Mouse (Mus musculus) adrenal gland, adult 18-20 months (tissue): Measurements from ENCODE around the gene Dip2c. TPM values are rescaled to one million over a fixed set of nuclear protein-coding genes. Genes with fewer than 3 reads are reported as not detected.
A peak's percentile ranks its signal among the peaks of the same experiment; 100 is the strongest.

ENCODE experiments used
- DNase-seq, 2 experiments: peaks; one replicate each; pipeline ENCODE4 v3.0.0; 2021 to 2022; ENCODE audit warnings: low spot score in 2 of 2
- long read RNA-seq, 2 experiments: library from polyadenylated mRNA; stranded (forward); transcript quantifications; one replicate each; pipeline ENCODE4 v2.0.0; 2021
- total RNA-seq, 2 experiments: library from RNA; stranded (reverse); gene quantifications; 1 replicate in 1 of 2; 2 replicates in 1 of 2; pipeline ENCODE4 v1.2.3; 2021

Dip2c gene
- 10 to 100 TPM; 13.9 to 27.2 TPM for total RNA-seq
- long read RNA-seq, experiment 1, partial matches to known transcripts, result 2 of 5 reads
- long read RNA-seq, experiment 1, other reads (novel, unspliced or antisense), result 3 of 5 reads
- long read RNA-seq, experiment 2, partial matches to known transcripts, result 3 of 6 reads
- long read RNA-seq, experiment 2, other reads (novel, unspliced or antisense), result 3 of 6 reads

GRCm38 (mm10) chr13:9276322-9276855, at the start of gene Dip2c:
Gene Dip2c (plus strand): TSS chr13:9276528.
- peak; percentile 89 to 92 for DNase-seq

GRCm38 (mm10) chr13:9227078-9227477, 49.2 kb upstream of the Dip2c start:
- DNase-seq, result no peak

- no peak for DNase-seq
Observed at GRCm38 (mm10) chr13:9237495-9237894, 38.8 kb upstream of the Dip2c start.

DNA sequence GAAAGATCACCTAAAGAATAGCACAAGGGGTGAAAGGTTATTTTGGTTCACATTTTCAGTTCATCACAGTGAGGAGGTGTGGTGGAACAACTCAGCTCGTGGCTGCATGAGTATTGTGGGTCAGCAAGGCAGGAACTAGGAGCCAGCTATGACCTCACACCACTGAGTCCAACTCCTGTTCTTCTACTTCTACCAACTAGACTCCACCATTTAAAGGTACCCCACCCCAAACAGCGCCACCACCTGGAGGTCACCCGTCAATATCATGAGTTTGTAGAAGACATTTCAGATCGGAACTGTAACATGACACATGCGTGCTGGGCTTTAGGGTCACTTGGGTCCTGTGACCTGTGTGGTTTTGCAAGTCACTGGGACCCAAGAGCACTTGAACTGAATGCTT, 37.2 kb upstream of the Dip2c start:
- DNase-seq, result no peak

DNA sequence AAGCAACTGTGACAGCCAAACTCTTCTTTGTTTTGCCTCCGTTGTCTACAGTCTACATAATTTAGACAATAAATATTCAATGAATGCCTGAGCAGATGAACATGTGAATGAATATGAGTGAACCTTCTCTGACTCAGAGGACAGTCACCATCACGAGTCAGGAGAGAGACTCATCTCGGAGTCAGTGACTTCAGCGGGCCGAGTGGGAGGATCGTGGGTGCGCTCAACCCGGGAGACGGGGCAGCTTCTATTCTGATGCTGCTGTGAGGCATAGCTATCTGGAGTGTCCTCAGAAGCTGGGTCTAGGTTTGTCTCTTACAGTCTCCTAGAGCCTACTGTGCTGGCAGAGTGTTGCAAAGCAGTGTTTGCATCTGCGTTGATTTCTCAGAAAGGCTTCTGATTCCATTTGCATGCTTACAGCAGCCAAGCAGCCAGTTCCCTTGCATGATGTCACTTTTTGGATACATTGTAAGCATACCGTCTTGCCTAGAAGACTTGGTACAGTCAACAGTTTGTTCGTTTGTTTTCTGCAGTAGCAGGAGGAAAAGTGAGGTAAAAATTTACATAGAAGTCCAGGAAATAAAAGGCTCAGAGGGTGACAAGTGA, 36.6 kb upstream of the Dip2c start:
- DNase-seq, result no peak

DNA sequence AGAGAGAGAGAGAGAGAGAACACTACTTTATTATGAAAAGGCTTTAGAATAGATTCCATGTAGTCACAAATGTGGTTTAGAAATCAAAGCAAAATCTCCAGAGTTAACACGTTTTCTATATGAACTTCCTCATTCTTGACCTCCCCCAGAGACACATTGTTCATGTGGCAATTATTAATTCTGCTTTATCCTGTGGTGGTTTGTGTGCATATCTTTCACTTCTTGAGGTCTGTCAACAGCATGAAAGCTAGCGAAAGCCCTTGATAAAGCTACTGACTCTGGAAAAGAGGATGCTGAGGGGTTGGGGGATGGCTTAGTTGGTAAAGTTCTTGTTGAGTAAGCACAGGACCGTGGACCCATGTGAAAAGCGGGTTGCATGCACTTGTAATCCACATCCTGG, 14.6 kb upstream of the Dip2c start:
- no peak for DNase-seq

DNA sequence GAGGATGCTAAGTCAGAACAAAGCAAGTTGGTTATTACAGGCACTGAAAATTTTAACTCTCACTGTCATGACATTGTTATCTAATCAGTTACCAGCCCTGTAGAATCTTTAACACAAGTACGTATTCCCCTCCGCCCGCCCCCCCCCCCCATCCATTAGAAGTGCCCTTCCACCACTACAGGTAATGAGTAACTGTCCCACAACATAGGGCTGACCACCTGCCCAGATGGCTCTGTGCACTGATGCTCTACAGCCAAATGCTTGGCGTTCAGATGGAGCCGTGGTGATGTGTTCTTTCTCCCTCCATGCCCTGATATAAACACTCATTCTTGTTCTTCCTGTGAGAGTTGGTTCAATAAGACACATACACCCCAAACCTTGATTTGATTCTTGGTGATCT, 10.8 kb upstream of the Dip2c start:
- DNase-seq, result no peak

- DNase-seq, result peak; percentile 59 to 66
Observed at GRCm38 (mm10) chr13:9276856-9277620, 710 bp downstream of the Dip2c start.

DNA sequence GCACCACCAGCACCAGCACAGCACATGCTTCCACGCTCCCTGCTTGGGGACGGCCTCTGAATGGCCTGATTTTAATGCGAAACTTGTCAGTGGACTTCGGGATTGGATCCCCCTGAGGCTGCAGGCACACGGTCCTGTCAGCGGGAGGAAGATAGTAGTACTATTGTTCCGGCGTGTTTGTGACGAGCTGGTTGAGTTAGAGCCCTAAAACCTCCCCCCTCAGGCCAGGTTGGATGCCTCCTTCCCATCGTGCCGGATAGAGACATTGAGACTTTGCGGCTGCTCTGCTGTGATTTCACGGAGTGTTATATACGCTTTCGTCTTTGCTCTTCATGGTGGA, 1.3 kb downstream of the Dip2c start:
- peak; percentile 19 to 23 for DNase-seq

DNA sequence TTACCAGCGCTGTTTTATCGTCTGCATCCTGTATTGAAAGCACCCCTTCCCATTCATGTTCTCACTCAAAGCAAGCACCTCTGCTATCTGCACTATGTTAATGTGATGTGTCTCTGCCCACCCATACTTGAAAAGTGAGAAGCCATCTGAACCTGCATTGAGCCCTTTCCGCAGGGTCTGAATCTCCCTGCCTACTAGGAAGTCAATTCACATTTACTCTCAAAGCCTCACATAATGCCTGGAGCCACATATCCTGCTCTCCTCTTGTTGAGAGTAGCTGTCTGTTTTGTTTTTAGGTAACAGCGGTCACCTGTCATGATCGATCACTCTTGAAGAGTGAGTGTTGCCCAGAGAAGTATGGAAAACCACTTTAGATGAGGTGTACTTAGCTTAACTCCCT, 2.3 kb downstream of the Dip2c start:
- DNase-seq, result no peak

DNA sequence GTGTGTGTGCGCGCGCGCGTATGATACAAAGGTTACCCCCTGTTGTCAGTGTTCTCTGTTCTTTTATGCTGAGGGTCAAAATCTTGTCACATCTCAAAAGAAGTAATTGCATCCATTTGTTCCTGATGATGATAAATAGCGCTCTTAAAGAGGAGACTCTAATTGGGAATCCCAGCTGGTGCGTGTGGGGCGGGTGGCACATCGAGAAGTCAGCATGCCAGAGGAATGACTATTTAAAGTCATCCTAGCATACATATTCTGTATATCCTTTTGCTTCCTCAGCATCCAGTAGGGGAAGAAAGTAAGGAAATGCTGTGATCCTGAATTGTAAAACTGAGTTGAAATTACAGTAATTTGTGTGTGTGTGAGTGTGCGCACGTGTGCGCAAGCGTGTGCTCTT, 6.7 kb downstream of the Dip2c start:
- no peak for DNase-seq

DNA sequence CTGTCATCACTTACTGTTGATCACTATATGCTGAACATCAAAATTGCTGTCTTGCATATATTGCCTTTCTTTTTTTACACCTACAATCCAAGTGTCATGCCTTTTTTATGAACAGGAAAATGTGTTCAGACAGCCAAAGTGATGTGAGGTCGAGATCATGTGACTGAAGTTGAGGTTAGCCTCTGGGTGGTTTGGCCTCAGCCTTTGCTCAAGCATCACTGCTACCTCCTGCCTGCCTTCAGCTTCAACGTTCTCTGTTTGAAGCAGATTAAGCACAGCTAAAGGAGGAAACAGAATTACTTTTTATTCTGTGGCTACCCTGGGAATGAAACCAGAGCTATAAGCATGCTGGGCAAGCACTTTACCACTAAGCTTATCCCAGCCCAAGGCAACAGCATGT, 13.6 kb downstream of the Dip2c start:
- DNase-seq, result no peak

GRCm38 (mm10) chr13:9296285-9296684, 20.0 kb downstream of the Dip2c start:
- no peak for DNase-seq

- no peak for DNase-seq
Observed at GRCm38 (mm10) chr13:9297266-9297665, 20.9 kb downstream of the Dip2c start.

GRCm38 (mm10) chr13:9297689-9298088, 21.4 kb downstream of the Dip2c start:
- DNase-seq, result no peak

DNA sequence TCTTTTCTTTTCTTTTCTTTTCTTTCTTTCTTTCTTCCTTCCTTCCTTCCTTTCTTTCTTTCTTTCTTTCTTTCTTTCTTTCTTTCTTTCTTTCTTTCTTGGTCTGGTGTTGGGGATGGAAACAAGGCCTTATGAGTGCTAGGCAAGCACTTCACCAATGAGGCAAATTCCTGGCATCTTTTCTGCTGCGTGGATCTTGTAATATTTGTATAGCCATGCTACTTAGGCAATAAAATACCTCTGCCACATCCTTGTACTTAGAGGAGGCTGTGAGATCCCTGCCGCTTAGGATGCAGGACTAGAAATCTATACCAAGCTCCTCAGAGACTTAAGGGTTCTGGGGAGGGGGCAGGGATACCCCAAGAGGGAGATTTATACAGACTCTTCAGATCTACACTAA, 23.3 kb downstream of the Dip2c start:
- DNase-seq, result no peak

- DNase-seq, result no peak
Observed at GRCm38 (mm10) chr13:9308863-9309262, 32.5 kb downstream of the Dip2c start.

GRCm38 (mm10) chr13:9310806-9311205, 34.5 kb downstream of the Dip2c start:
- no peak for DNase-seq

DNA sequence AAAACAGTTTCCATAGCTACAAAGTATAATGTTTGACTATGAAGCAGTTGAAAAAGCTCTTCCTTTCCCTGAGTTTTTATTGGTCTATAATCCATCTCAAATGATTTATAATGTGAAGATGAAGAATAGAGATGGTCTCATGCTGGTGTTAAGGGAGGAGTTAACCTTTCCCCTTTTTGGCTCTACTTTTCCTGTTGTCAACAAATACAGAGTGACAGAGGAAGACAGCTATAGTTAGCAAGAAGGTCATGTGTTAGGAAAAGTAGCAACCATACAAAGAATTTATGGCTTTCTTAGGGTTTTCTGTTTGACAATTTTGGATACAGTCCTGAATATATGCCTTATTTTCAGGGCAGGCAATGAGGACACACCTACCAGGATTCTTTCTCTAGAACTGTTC, 36.6 kb downstream of the Dip2c start:
- DNase-seq, result no peak

- DNase-seq, result no peak
Observed at GRCm38 (mm10) chr13:9314099-9314712, 37.9 kb downstream of the Dip2c start.

- no peak for DNase-seq
Observed at GRCm38 (mm10) chr13:9314713-9315112, 38.4 kb downstream of the Dip2c start.

- DNase-seq, result no peak
Observed at GRCm38 (mm10) chr13:9319745-9320144, 43.4 kb downstream of the Dip2c start.
